Mouse (Mus musculus): ENCODE results near the gene Csn3.

GRCm38 (mm10) chr5:87925372-87925771 lies at the start of gene Csn3:
- TF ChIP-seq CTCF (IDR thresholded peaks at IDR 0.05; ENCODE audit: borderline replicate concordance, insufficient read depth, low read length): no peak
- no peak for TF ChIP-seq POLR2A (IDR thresholded peaks at IDR 0.05; ENCODE audit: low read depth, low read length)

All from embryonic fibroblast, embryonic 13.5 days (primary cell).